Mouse (Mus musculus): ENCODE measurements around the gene Cdk14.

Cdk14 gene

GRCm38 (mm10) chr5:5054270-5054669 lies 365.8 kb downstream of the Cdk14 start:
- no peak for DNase-seq

GRCm38 (mm10) chr5:5044326-5044725 lies 375.8 kb downstream of the Cdk14 start:
- no peak for DNase-seq

- no peak for DNase-seq
Measured at GRCm38 (mm10) chr5:5042735-5043134, 377.4 kb downstream of the Cdk14 start.

- DNase-seq, result no peak
Measured at GRCm38 (mm10) chr5:5041480-5041879, 378.6 kb downstream of the Cdk14 start.

- no peak for DNase-seq
Measured at GRCm38 (mm10) chr5:5039700-5040284, 380.3 kb downstream of the Cdk14 start.

- no peak for DNase-seq
Measured at GRCm38 (mm10) chr5:5033445-5033844, 386.7 kb downstream of the Cdk14 start.

GRCm38 (mm10) chr5:5032847-5033246 lies 387.3 kb downstream of the Cdk14 start:
- DNase-seq, result no peak

- no peak for DNase-seq
Measured at GRCm38 (mm10) chr5:5032446-5032845, 387.7 kb downstream of the Cdk14 start.

- no peak for DNase-seq
Measured at GRCm38 (mm10) chr5:5030431-5030830, 389.7 kb downstream of the Cdk14 start.

- no peak for DNase-seq
Measured at GRCm38 (mm10) chr5:5018959-5019358, 401.2 kb downstream of the Cdk14 start.

- no peak for DNase-seq
Measured at GRCm38 (mm10) chr5:5018242-5018641, 401.9 kb downstream of the Cdk14 start.

GRCm38 (mm10) chr5:5013783-5014182 lies 406.3 kb downstream of the Cdk14 start:
- DNase-seq, result no peak

GRCm38 (mm10) chr5:5012521-5013346 lies 407.4 kb downstream of the Cdk14 start:
- DNase-seq, result no peak

GRCm38 (mm10) chr5:5008153-5008745 lies 411.9 kb downstream of the Cdk14 start:
- DNase-seq, result no peak

GRCm38 (mm10) chr5:5007489-5008152 lies 412.5 kb downstream of the Cdk14 start:
- no peak for DNase-seq

- DNase-seq, result no peak
Measured at GRCm38 (mm10) chr5:5005633-5006032, 414.5 kb downstream of the Cdk14 start.

GRCm38 (mm10) chr5:5004740-5005139 lies 415.4 kb downstream of the Cdk14 start:
- no peak for DNase-seq

- peak; percentile 6 to 11 for DNase-seq
Measured at GRCm38 (mm10) chr5:4993192-4993601, 426.9 kb downstream of the Cdk14 start.

- no peak for DNase-seq
Measured at GRCm38 (mm10) chr5:4991023-4991422, 429.1 kb downstream of the Cdk14 start.

- DNase-seq, result no peak
Measured at GRCm38 (mm10) chr5:4990237-4990636, 429.9 kb downstream of the Cdk14 start.

GRCm38 (mm10) chr5:4986181-4986580 lies 433.9 kb downstream of the Cdk14 start:
- DNase-seq, result no peak

- DNase-seq, result no peak
Measured at GRCm38 (mm10) chr5:4979551-4979950, 440.6 kb downstream of the Cdk14 start.

- DNase-seq, result no peak
Measured at GRCm38 (mm10) chr5:4973408-4973807, 446.7 kb downstream of the Cdk14 start.

Measured in cerebellum, adult 18-20 months (tissue).